Mouse (Mus musculus) limb, embryonic 12.5 days (tissue): ENCODE data around the gene Aes. TPM values are rescaled to one million over a fixed set of nuclear protein-coding genes. Genes with fewer than 3 reads are reported as not detected.

Experiments
- ATAC-seq: fragments of 200-750 bp; cut with Nextera tagmentation; 2 replicates; pipeline ENCODE4 v1.8.0; 2017; ENCODE audit warnings: low read depth, moderate TSS enrichment; ENCODE audit not compliant: insufficient number of reproducible peaks, insufficient read depth, low FRiP score, low TSS enrichment
- H3K27ac ChIP-seq: fragments of 300-500 bp; sonication (generic); 2 replicates; pipeline ENCODE4 v1.5.1; 2016; ENCODE audit warnings: mild to moderate bottlenecking, moderate library complexity
- H3K27me3 ChIP-seq: fragments of 300-500 bp; sonication (generic); 2 replicates; pipeline ENCODE4 v1.6.1; 2016; ENCODE audit warnings: mild to moderate bottlenecking, moderate library complexity
- H3K36me3 ChIP-seq: fragments of 300-500 bp; sonication (generic); 2 replicates; pipeline ENCODE4 v1.6.1; 2016; ENCODE audit warnings: mild to moderate bottlenecking, moderate library complexity
- H3K4me1 ChIP-seq: fragments of 300-500 bp; sonication (generic); replicated peaks from 2 replicates; pipeline ENCODE4 v1.6.1; 2016
- H3K4me2 ChIP-seq: fragments of 300-500 bp; sonication (generic); 2 replicates; pipeline ENCODE4 v1.6.1; 2016; ENCODE audit warnings: mild to moderate bottlenecking, moderate library complexity
- H3K4me3 ChIP-seq: fragments of 300-500 bp; sonication (generic); replicated peaks from 2 replicates; pipeline ENCODE4 v1.5.1; 2016; ENCODE audit warnings: mild to moderate bottlenecking
- H3K9ac ChIP-seq: fragments of 300-500 bp; sonication (generic); replicated peaks from 2 replicates; pipeline ENCODE4 v1.6.1; 2016; ENCODE audit warnings: mild to moderate bottlenecking, moderate library complexity
- H3K9me3 ChIP-seq: fragments of 300-500 bp; sonication (generic); 2 replicates; pipeline ENCODE4 v1.6.1; 2016; ENCODE audit warnings: mild to moderate bottlenecking, moderate library complexity
- WGBS: fragments of 180-500 bp; shearing (Covaris S2); methylation state at CpG from one replicate; pipeline ENCODE4 v1.1.7; 2016; 5-methylcytosine and 5-hydroxymethylcytosine counted together
- polyA plus RNA-seq: library from polyadenylated mRNA; unstranded; fragments of >200 nt; fragmentation: Nextera tagmentation; extraction: Ambion mirVana; gene quantifications from 2 replicates; pipeline ENCODE4 v1.2.1, GENCODE M21; 2016

Gene Aes
- polyA plus RNA-seq, 1 experiment from 2014 or later, result 478 TPM

GRCm38 (mm10) chr10:81580441-81581070 is 21.3 kb downstream of the Aes start:
- Histone ChIP-seq H3K4me3 (no peak overlapping the region), H3K4me2 (peak overlapping the region; percentile 18; the same call in 1 of the 2 replicates), H3K4me1 (peaks cover 47% of the 10 kb centered on the region), H3K9me3 (no peaks in the 10 kb centered on the region; the same call in 1 of the 2 replicates), H3K27me3 (peaks cover 61% of the 10 kb centered on the region), H3K36me3 (peaks cover 41% of the 10 kb centered on the region), H3K27ac (no peak overlapping the region), H3K9ac (no peak overlapping the region)
- ATAC-seq, result no peak
- WGBS, result 48% methylated on average over 25 of the region's 25 CpGs

DNA sequence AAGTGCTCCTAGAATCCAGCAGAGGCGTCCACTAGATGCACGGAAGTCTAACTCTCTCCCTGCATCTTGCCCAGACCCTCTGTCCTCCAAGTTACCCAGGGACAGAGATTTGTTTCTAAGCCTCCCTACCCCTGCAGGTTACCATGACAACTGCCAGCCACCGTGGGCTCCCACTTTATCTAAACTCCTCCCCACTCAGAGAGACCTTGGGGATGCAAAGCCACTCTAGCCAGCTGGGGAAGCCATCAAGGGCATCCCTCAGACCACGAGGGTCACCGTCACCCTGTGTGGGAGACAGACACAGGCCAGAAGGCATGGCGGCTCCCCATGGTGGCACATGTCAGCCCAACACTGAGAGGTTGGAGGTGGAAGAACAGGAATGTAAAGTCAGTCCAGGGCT is 24.1 kb downstream of the Aes start:
- H3K27ac ChIP-seq, result no peak overlapping the region
- no peak overlapping the region for H3K4me3 ChIP-seq
- H3K4me2 ChIP-seq, result no peak overlapping the region
- peaks cover 62% of the 10 kb centered on the region for H3K36me3 ChIP-seq
- H3K9me3 ChIP-seq, result no peaks in the 10 kb centered on the region
- ATAC-seq, result no peak
- H3K9ac ChIP-seq, result no peak overlapping the region
- peaks cover 64% of the 10 kb centered on the region for H3K27me3 ChIP-seq
- WGBS, result 58% methylated on average over 6 of the region's 6 CpGs
- H3K4me1 ChIP-seq, result peaks cover 32% of the 10 kb centered on the region

- H3K36me3 ChIP-seq, result peaks cover 65% of the 10 kb centered on the region
- no peak overlapping the region for H3K4me3 ChIP-seq
- no peak for ATAC-seq
- H3K9me3 ChIP-seq, result no peaks in the 10 kb centered on the region
- 68% methylated on average over 7 of the region's 7 CpGs for WGBS
- no peak overlapping the region for H3K4me2 ChIP-seq
- H3K9ac ChIP-seq, result no peak overlapping the region
- no peak overlapping the region for H3K27ac ChIP-seq
- peaks cover 48% of the 10 kb centered on the region for H3K27me3 ChIP-seq
- H3K4me1 ChIP-seq, result no peaks in the 10 kb centered on the region
Observed at GRCm38 (mm10) chr10:81588739-81589138, 29.5 kb downstream of the Aes start.

- WGBS, result 62% methylated on average over 9 of the region's 9 CpGs
- H3K9ac ChIP-seq, result no peak overlapping the region
- H3K27ac ChIP-seq, result no peak overlapping the region
- peaks cover 29% of the 10 kb centered on the region for H3K4me1 ChIP-seq
- ATAC-seq, result no peak
- H3K27me3 ChIP-seq, result peaks cover 50% of the 10 kb centered on the region
- peaks cover 39% of the 10 kb centered on the region for H3K36me3 ChIP-seq
- no peak overlapping the region for H3K4me3 ChIP-seq
- H3K9me3 ChIP-seq, result no peaks in the 10 kb centered on the region
- H3K4me2 ChIP-seq, result no peak overlapping the region
Observed at GRCm38 (mm10) chr10:81591846-81592245, 32.6 kb downstream of the Aes start.

DNA sequence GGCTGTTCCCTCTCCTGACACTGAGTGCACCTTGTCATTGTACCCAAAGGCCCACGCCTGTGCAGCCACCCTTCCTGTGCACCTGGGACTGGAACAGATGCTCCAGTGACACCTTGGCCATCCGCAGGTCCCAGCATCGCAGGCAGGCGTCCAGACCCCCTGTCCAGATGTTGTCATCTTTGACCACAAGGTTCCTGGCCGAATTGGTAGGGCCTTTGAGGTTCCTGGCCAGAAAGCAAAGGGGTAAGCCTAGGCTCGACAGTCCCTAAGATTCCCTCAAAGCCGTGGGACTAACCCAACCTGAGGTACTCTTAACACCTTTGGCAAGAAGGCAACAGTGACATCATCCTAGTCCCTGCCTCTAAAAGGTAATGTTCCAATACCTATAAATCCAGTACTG is 33.3 kb downstream of the Aes start:
- peaks cover 31% of the 10 kb centered on the region for H3K36me3 ChIP-seq
- H3K9me3 ChIP-seq, result no peaks in the 10 kb centered on the region
- peaks cover 36% of the 10 kb centered on the region for H3K4me1 ChIP-seq
- no peak overlapping the region for H3K4me2 ChIP-seq
- H3K9ac ChIP-seq, result no peak overlapping the region
- no peak overlapping the region for H3K27ac ChIP-seq
- H3K27me3 ChIP-seq, result peaks cover 44% of the 10 kb centered on the region
- H3K4me3 ChIP-seq, result no peak overlapping the region
- ATAC-seq, result no peak
- 79% methylated on average over 7 of the region's 7 CpGs for WGBS

DNA sequence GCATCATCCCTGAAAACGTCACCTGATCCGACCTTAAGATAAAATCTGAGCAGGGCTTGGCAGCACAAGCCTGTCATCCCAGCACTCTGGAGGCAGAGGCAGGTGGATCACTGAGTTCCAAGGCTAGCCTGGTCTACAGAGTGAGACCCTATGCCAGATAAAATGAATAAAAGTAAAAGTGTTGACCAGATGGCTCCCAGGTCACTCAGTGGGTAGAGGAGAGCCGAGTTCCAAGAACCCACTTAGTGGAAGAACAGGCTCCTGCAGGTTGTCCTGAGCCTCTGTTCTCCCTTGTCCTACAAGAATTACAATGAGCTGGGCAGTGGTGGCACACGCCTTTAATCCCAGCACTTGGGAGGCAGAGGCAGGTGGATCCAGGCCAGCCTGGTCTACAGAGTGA is 33.9 kb downstream of the Aes start:
- Histone ChIP-seq H3K4me1 (peaks cover 42% of the 10 kb centered on the region), H3K4me2 (no peak overlapping the region), H3K36me3 (peaks cover 25% of the 10 kb centered on the region), H3K27me3 (peaks cover 40% of the 10 kb centered on the region), H3K9ac (no peak overlapping the region), H3K27ac (no peak overlapping the region), H3K9me3 (no peaks in the 10 kb centered on the region), H3K4me3 (no peak overlapping the region)
- ATAC-seq, result no peak
- WGBS, result 66% methylated on average over 4 of the region's 4 CpGs

DNA sequence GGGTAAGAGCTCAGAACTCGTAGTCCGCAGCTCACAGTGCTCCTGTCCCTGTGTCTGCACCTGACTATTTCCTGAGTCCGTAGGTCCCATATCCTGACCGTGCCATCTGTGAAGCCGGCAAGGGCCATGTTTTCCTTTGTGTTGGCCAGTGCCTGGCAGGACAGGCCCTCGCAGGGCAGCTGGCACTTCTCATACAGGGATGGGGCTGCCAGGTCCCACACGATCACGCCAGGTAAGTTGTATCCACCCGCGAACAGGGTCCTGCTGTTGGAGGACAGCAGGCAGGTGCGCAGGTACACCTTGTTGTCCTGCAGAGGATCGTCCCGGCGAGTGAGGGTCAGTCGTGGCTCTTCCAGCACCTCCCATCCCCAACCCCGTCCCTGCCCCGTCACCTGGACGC is 34.6 kb downstream of the Aes start:
- Histone ChIP-seq H3K27me3 (peaks cover 36% of the 10 kb centered on the region), H3K4me3 (no peak overlapping the region)

GRCm38 (mm10) chr10:81595599-81595998 is 36.3 kb downstream of the Aes start:
- peaks cover 28% of the 10 kb centered on the region for H3K27me3 ChIP-seq
- H3K36me3 ChIP-seq, result 0 out of 2 replicates have a peak, but pooled peaks cover 1% of the 10 kb centered on the region
- peaks cover 64% of the 10 kb centered on the region for H3K4me1 ChIP-seq
- H3K27ac ChIP-seq, result peak overlapping the region; percentile 90
- H3K9me3 ChIP-seq, result no peaks in the 10 kb centered on the region
- peak overlapping the region; percentile 44 for H3K9ac ChIP-seq
- no peak overlapping the region for H3K4me3 ChIP-seq
- 38% methylated on average over 5 of the region's 5 CpGs for WGBS
- H3K4me2 ChIP-seq, result peak overlapping the region; percentile 53; the same call in 1 of the 2 replicates
- no peak for ATAC-seq

More for the DNA sequence above, 34.6 kb downstream of the Aes start:
- ATAC-seq, result no peak
- H3K36me3 ChIP-seq, result peaks cover 18% of the 10 kb centered on the region
- no peaks in the 10 kb centered on the region for H3K9me3 ChIP-seq
- peaks cover 50% of the 10 kb centered on the region for H3K4me1 ChIP-seq
- no peak overlapping the region for H3K9ac ChIP-seq
- H3K27ac ChIP-seq, result no peak overlapping the region
- 71% methylated on average over 18 of the region's 18 CpGs for WGBS
- H3K4me2 ChIP-seq, result no peak overlapping the region

DNA sequence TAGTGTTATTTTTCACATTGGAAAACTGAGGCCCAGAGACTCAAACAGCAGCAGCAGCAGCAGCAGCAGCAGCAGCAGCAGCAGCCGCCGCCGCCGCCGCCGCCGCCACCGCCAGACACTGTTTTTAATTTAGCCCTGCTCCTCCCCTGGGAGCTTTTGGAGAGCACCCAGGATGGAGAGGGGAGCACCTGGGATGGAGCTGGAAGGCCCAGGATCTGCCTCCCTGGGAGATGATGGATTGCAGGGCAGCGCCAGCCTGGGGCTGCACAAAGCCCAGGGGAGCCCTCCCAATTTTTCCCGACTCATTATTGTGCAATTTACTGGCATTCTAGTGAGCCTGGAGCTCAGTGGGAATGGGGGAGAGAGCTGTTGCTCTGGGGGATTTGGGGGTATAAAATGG is 37.3 kb downstream of the Aes start:
- Histone ChIP-seq H3K4me2 (peak overlapping the region; percentile 53), H3K9me3 (no peaks in the 10 kb centered on the region), H3K9ac (peak overlapping the region; percentile 37), H3K36me3 (no peaks in the 10 kb centered on the region), H3K4me1 (peaks cover 73% of the 10 kb centered on the region), H3K27ac (peak overlapping the region; percentile 90), H3K4me3 (peak overlapping the region; percentile 24), H3K27me3 (peaks cover 26% of the 10 kb centered on the region)
- WGBS, result 1% methylated on average over 10 of the region's 10 CpGs
- 0 out of 2 replicates have a peak, but pooled peaks have one; percentile 0 for ATAC-seq

- Histone ChIP-seq H3K4me1 (peaks cover 79% of the 10 kb centered on the region), H3K9ac (peak overlapping the region; percentile 37), H3K36me3 (no peaks in the 10 kb centered on the region), H3K4me2 (peak overlapping the region; percentile 53), H3K4me3 (peak overlapping the region; percentile 24), H3K27ac (peak overlapping the region; percentile 90), H3K27me3 (peaks cover 26% of the 10 kb centered on the region), H3K9me3 (no peaks in the 10 kb centered on the region)
- peak; percentile 27 for ATAC-seq
- 3% methylated on average over 12 of the region's 12 CpGs for WGBS
Observed at GRCm38 (mm10) chr10:81597137-81597950, 38.1 kb downstream of the Aes start.

DNA sequence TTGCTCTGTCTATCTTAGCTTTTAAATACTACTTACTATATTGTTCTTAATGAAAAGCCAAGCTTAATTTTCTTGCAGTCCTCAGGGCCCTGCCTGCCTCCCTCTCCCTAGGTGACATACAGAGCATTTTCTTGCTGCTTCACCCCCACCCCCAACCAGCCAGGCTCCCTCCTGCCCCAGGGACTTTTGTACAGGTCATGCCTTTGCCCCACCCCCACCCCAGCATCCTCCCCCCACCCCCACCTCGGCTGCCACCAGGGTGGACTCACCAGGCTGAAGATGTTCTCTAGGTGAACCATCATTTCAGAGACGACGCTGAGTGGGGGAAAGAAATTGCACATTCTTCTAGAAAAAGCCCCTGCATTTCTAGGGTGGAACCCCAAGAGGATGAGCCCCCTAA is 39.1 kb downstream of the Aes start:
- H3K27me3 ChIP-seq, result peaks cover 23% of the 10 kb centered on the region
- no peaks in the 10 kb centered on the region for H3K36me3 ChIP-seq
- H3K27ac ChIP-seq, result peak overlapping the region; percentile 62; the same call in 1 of the 2 replicates
- H3K9ac ChIP-seq, result no peak overlapping the region
- no peak overlapping the region for H3K4me3 ChIP-seq
- 34% methylated on average over 3 of the region's 3 CpGs for WGBS
- H3K9me3 ChIP-seq, result no peaks in the 10 kb centered on the region
- no peak for ATAC-seq
- H3K4me1 ChIP-seq, result peaks cover 87% of the 10 kb centered on the region
- no peak overlapping the region for H3K4me2 ChIP-seq
